Mouse (Mus musculus) G1E (cell line): Measurements from ENCODE around the gene Crim1. TPM values are rescaled to one million over a fixed set of nuclear protein-coding genes. Genes with fewer than 3 reads are reported as not detected.

Experiments
- ATAC-seq: 2 replicates; pipeline ENCODE4 v1.8.0; 2016; ENCODE audit warnings: mild to moderate bottlenecking; ENCODE audit not compliant: insufficient number of reproducible peaks, poor library complexity, low FRiP score, severe bottlenecking; ENCODE audit errors: extremely low read depth
- DNase-seq: peaks from one replicate; pipeline ENCODE4 v3.0.0; 2012; ENCODE audit warnings: low spot score
- H3K27me3 ChIP-seq: 2 replicates; pipeline ENCODE4 v1.6.1; 2012; ENCODE audit warnings: mild to moderate bottlenecking, low read length, inconsistent platforms; ENCODE audit not compliant: insufficient read depth
- H3K36me3 ChIP-seq: replicated peaks from 2 replicates; pipeline ENCODE3; 2012; ENCODE audit warnings: mild to moderate bottlenecking, inconsistent platforms
- H3K4me1 ChIP-seq: 2 replicates; pipeline ENCODE4 v1.6.1; 2012; ENCODE audit warnings: low read depth, low read length, inconsistent platforms, mixed read lengths; ENCODE audit not compliant: insufficient read depth
- H3K4me3 ChIP-seq: 2 replicates; pipeline ENCODE4 v1.5.1; 2012; ENCODE audit warnings: low read depth, mild to moderate bottlenecking, inconsistent platforms, low read length, moderate library complexity, mixed read lengths
- H3K9me3 ChIP-seq: replicated peaks from 2 replicates; pipeline ENCODE4 v1.6.1; 2012; ENCODE audit warnings: inconsistent platforms
- CTCF ChIP-seq: IDR thresholded peaks from 2 replicates; pipeline ENCODE4 v1.5.1; 2012; ENCODE audit warnings: low read depth, low read length, inconsistent platforms, mixed read lengths
- GATA1 ChIP-seq: IDR thresholded peaks from 2 replicates; pipeline ENCODE4 v1.6.1; 2012; ENCODE audit warnings: borderline replicate concordance, low read length, inconsistent platforms, mixed read lengths
- GATA2 ChIP-seq: IDR thresholded peaks from 2 replicates; pipeline ENCODE4 v1.6.1; 2012; ENCODE audit warnings: low read depth, low read length, inconsistent platforms, borderline replicate concordance
- POLR2AphosphoS5 ChIP-seq: IDR thresholded peaks from 2 replicates; pipeline ENCODE4 v1.6.1; 2012; ENCODE audit warnings: low read depth, low read length, inconsistent platforms; ENCODE audit not compliant: insufficient replicate concordance
- TAL1 ChIP-seq: conservative IDR thresholded peaks from 2 replicates; pipeline ENCODE4 v1.6.1; 2012; ENCODE audit warnings: low read depth, low read length, inconsistent platforms, mixed read lengths
- polyA plus RNA-seq: library from polyadenylated mRNA; stranded (reverse); fragments of >175 nt; gene quantifications from 2 replicates; pipeline ENCODE4 v1.2.3, GENCODE M21; 2012
- total RNA-seq, 2 experiments: library from RNA; stranded (forward) in 1 of 2; stranded (reverse) in 1 of 2; fragments of 200-1000 nt in 1 of 2; fragments of >200 nt in 1 of 2; fragmentation: Nextera tagmentation in 1 of 2; gene quantifications; 2 replicates each; pipeline ENCODE4 v1.2.3; 2014 to 2017

Crim1 gene
- total and polyA plus RNA-seq, 3 experiments, result 20.3 to 37.8 (median 21.9) TPM

DNA sequence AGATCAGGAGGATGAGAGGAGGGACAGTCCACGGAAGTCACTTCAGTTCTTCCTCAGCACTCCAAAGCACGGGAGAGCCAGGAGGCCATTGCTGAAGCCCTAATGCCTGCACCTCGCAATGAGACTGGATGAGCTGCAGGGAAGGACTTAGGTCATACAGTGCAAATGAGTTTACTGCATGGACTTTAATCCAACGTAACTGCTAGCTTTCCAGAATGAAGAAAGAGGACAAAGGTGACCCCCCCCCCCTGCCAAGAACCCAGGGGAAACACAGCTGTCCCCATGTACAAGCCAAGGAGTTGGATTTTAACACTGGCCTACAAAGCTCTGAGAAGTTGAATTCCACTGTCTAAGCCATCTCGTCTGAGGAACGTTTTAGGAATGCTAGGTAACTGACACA, 201.3 kb downstream of the Crim1 start:
- no peak overlapping the region for H3K4me3 ChIP-seq
- H3K27me3 ChIP-seq, result no peaks in the 10 kb centered on the region
- H3K4me1 ChIP-seq, result peaks cover 13% of the 10 kb centered on the region
- H3K9me3 ChIP-seq, result no peaks in the 10 kb centered on the region
- ATAC-seq (no peak), DNase-seq (no peak)
- no peak for TF ChIP-seq GATA2
- no peak for TF ChIP-seq CTCF
- H3K36me3 ChIP-seq, result peaks cover 68% of the 10 kb centered on the region

DNA sequence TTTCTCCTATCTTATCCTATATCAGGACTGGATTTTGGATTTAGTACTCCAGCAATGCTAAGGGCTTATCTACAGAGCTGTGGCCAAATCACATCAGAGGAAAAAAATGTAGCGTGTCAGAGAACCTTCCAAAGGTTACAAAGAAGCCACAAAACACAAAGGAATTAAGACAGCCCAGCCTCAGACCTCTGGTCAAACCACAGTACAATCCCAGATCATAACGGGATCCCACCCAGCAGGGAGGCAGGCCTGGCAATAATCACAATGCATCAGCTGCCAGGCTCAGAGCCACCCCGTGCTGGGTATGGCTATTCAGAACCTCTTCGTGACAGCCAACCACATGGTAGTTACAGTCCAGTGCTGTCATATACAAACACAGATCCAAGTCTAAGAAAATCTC, 201.7 kb downstream of the Crim1 start:
- no peaks in the 10 kb centered on the region for H3K9me3 ChIP-seq
- TF ChIP-seq GATA2 (no peak), TAL1 (no peak), GATA1 (no peak), POLR2AphosphoS5 (no peak), CTCF (no peak)
- DNase-seq (no peak), ATAC-seq (no peak)
- H3K36me3 ChIP-seq, result peaks cover 70% of the 10 kb centered on the region
- H3K4me1 ChIP-seq, result peaks cover 13% of the 10 kb centered on the region
- no peak overlapping the region for H3K4me3 ChIP-seq
- H3K27me3 ChIP-seq, result no peaks in the 10 kb centered on the region

DNA sequence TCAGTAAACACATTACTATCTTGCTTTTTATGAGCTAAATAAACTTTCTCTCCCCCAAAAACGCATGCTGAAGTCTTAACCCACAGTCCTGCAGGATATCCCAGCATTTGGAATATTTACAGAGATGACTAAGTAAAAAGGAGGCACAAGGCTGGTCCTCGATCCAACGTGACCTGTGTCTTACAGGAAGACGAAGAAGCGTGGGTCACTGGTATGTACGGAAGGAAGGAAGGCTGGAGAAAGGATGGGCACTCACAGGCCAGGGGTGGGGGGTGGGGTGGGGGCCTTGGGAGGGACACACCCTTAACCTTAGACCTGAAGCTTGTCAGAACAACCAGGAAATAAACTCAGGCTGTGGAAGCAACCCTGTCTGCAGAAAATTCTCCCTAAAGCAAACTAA, 202.1 kb downstream of the Crim1 start:
- Histone ChIP-seq H3K36me3 (peaks cover 75% of the 10 kb centered on the region), H3K4me3 (no peak overlapping the region), H3K4me1 (peaks cover 13% of the 10 kb centered on the region), H3K27me3 (no peaks in the 10 kb centered on the region), H3K9me3 (no peaks in the 10 kb centered on the region)
- ATAC-seq (no peak), DNase-seq (no peak)
- TF ChIP-seq CTCF (no peak), POLR2AphosphoS5 (no peak), GATA2 (no peak), GATA1 (no peak), TAL1 (no peak)

DNA sequence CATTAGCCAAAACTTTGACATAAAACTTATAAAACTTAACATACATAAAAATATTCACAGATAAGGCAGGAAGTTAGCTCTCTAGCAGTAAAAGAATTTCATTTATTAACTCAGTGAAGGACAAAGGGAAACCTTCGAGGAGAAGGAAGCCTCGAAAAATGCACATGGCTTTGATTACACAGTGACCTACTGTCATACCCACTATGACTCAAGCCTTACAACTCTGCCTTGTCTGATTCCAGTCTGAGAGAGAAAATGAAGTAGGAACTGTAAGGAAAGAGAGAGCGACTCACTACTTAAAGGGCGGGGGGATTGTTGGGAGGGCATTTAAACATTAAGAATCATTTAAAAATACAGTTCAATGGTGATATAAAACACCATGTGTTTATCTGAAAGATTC, 203.2 kb downstream of the Crim1 start:
- DNase-seq (no peak), ATAC-seq (no peak)
- Histone ChIP-seq H3K36me3 (peaks cover 74% of the 10 kb centered on the region), H3K4me1 (peaks cover 13% of the 10 kb centered on the region), H3K4me3 (no peak overlapping the region), H3K27me3 (no peaks in the 10 kb centered on the region), H3K9me3 (no peaks in the 10 kb centered on the region)
- TF ChIP-seq CTCF, result no peak
- no peak for TF ChIP-seq POLR2AphosphoS5
- TF ChIP-seq GATA1, result no peak
- TF ChIP-seq GATA2, result no peak
- TF ChIP-seq TAL1, result no peak

DNA sequence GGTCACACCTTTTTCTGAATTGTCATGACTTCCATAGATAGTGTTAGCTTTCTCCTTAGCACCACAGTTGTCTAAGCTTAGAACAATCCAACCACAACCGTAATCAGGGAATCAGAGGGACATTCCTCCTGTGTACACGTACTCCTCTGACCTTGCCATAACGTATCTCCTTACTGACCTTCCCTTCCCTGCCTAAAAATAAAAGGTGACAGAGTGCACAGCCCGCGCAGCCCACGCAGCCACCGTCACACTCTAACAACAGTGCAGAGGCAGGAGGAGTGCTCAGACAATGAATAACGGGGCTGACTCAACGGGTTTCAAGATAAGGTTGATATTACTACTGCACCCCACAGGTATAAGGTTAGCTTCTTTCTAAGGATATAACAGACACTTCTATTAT, 203.8 kb downstream of the Crim1 start:
- Histone ChIP-seq H3K27me3 (no peaks in the 10 kb centered on the region), H3K36me3 (peaks cover 75% of the 10 kb centered on the region), H3K4me1 (peaks cover 13% of the 10 kb centered on the region), H3K9me3 (no peaks in the 10 kb centered on the region), H3K4me3 (no peak overlapping the region)
- TF ChIP-seq GATA2 (no peak), GATA1 (no peak)
- ATAC-seq (no peak), DNase-seq (no peak)

DNA sequence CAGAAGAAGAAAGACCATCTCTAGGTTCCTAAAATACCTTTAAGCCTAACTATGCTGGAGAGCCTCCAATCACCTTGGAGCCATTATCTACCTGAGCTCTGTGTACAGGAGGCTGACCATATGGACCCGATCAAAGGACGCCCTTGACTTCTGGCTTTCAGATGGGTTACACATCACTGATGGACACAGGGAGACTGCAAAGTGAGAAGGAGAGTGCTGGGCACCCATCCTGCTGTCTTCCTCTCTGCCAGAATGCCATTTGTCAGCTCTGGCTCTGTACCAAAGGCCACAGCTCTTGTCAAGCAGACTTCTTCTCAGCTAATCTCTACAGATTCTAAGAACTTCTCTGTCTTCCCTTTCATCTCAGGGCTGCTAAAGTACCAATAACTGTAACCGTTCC, 205.3 kb downstream of the Crim1 start:
- ATAC-seq (no peak), DNase-seq (no peak)
- TF ChIP-seq GATA2 (no peak), CTCF (no peak), TAL1 (no peak), GATA1 (no peak), POLR2AphosphoS5 (no peak)
- H3K27me3 ChIP-seq, result no peaks in the 10 kb centered on the region
- no peaks in the 10 kb centered on the region for H3K9me3 ChIP-seq
- H3K4me1 ChIP-seq, result peaks cover 8% of the 10 kb centered on the region
- H3K4me3 ChIP-seq, result no peak overlapping the region
- H3K36me3 ChIP-seq, result peaks cover 81% of the 10 kb centered on the region

DNA sequence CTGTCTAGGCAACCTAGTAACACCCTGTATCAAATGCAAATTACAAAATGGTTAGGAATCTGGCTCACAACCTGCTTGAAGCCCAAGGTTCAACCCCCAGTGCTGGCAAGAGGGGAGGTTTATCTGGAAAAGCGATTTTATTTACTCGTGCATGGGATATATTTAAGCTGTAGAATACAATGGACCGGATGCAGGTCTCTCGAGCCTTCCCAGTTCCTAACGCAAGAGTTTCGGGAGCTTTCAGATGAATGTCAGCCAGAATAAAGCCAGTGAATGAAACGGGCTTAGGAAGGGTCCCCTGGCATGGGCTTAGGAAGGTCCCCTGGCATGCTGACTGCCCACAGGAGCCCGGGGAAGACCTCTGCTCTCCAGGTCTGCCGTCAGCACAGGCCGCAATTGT, 206.8 kb downstream of the Crim1 start:
- H3K36me3 ChIP-seq, result peaks cover 79% of the 10 kb centered on the region
- no peak overlapping the region for H3K4me3 ChIP-seq
- no peaks in the 10 kb centered on the region for H3K4me1 ChIP-seq
- no peaks in the 10 kb centered on the region for H3K27me3 ChIP-seq
- no peaks in the 10 kb centered on the region for H3K9me3 ChIP-seq
- DNase-seq, result no peak
- no peak for ATAC-seq
- TF ChIP-seq POLR2AphosphoS5 (no peak), TAL1 (no peak), GATA1 (no peak), CTCF (no peak), GATA2 (no peak)
